Mouse (Mus musculus) embryo, embryonic 11 days (tissue): ENCODE measurements around the gene Art1.

Experiments used
- DNase-seq: peaks from one replicate; pipeline ENCODE4 v3.0.0-alpha.2; 2015

The Art1 gene

DNA sequence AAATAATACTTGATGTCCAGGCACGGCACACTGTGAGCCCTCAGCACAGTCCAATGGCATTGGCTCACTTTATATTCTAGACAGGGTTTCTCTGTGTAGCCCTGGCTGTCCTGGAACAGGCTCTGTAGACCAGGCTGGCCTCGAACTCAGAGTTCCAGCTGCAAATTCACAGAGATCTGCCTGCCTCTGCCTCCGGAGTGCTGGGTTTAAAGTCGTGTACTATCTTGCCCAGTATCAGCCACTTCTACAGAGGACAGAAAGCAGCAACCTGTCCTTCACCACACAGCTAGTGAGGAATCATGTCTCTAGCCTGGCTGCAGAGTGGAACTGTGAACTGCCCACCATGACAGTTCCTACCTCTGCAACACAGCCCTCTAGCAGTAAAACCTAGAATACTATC lies 8.2 kb downstream of the Art1 start:
- no peak for DNase-seq

DNA sequence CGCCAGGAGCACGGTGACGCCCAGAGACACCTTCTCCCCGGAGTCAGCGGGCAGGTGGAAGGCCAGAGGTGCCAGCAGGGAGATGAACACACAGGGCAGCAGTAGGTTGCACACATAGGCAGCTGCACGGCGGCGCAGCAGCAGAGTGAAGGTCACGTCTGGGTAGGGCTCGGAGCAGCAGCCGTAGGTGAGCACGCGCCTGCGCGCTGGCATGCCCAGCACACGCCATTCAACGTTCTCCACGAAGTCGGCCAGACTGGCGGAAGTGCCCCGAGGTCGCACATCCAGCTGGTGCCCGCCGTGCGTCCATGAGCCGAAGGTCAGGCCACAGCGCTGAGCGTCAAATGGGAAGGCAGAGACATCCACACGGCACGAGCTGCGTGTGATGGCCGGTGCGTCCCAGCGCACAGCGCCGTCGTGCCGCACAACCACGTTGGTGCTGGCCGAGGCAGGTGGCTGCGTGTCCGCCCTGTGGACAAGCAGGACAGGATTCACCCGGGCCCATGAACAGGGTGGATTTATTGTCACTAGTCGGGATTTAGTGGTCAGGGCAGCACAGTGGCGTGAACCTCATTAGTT lies 11.7 kb downstream of the Art1 start:
- no peak for DNase-seq

DNA sequence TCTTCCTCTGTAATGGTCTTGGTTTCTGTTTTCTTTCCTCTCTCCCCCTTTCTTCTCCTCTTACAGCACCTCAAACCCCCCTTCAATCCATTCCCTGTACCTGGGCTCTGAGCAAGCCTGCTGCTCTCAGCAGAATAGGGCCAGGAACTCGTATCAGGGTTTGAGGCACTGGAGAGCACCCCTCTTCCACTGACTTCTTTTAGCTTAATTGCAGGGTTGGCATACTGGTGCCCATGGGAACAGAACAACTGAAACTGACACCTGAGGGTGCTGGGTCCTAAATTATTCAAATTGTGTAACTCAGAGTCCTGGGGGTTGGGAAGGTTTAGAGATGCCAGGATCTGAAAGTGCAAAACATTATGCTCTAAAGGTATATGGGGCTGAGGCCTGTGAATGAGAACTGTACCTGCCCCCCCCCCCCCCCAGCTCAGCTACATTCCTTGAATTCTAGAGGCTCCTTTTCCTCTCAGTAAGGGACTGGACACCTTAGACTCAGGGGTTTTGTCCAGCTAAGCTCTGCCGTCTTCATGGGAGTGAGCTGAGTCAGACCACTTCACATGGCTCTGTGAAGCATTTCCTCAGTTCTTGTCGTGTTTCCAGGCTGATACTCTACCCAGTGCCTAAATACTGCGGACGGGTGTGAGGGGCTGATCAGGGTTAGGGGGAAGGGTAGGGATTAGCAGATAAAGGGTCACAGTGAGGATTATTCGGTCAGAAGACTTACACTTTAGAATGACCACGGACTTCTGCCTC lies 15.2 kb downstream of the Art1 start, which contains the start of gene Chrna10:
Gene Chrna10 (minus strand): TSS at position 250 of the 753 bp plus-strand sequence.
- no peak for DNase-seq

DNA sequence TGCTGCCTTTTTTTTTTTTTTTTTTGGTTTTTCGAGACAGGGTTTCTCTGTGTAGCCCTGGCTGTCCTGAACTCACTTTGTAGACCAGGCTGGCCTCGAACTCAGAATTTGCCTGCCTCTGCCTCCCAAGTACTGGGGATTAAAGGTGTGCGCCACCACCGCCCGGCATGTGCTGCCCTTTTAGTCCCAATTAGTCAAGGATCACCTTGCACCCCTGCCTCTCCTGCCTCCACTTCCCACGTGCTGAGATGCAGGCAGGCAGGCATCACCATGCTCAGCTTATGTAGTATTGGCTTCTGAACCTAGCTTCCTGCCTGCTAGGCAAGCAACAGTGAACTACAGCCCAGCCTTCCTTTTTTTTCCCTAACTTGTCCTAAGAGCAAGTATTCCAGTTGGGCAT lies 15.8 kb downstream of the Art1 start:
- DNase-seq, result no peak

DNA sequence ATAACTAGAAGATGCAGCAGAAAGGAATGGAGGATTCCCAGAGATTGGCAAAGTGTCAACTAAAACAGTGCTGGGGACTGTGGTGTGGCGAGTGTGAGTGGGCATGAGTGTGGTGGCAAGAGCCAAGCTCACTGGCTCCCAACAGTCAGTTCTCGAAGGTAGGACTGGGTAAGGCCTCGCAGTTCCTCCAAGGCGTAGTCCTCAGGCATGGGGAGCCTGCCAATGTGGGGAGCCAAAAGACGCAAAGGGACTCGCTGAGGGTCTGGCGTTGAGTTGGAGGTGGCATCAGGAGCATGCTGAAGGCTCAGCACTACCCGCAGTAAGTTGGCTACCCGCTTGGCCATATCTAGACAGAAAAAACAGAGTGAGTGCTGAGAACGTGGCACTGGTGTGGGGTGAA lies 18.8 kb downstream of the Art1 start:
- DNase-seq, result no peak

DNA sequence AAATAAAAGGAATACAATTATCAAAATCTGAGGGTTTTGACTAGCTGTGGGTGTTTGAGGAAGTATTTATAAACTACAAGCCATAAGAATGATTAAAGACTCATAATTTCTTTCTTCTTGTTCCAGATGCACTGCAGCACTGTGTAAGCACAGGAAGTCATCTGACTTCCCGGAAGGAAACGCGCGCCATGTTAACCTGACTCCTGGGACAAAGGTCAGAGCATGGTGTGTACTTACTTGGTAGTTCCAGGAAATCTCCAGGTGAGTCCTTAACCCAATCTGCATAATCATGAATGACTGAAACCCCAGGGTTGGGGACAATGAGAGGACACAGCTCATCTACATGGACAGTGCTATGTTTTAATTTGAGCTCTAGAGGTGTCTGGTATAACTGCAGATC lies 30.9 kb downstream of the Art1 start:
- no peak for DNase-seq

DNA sequence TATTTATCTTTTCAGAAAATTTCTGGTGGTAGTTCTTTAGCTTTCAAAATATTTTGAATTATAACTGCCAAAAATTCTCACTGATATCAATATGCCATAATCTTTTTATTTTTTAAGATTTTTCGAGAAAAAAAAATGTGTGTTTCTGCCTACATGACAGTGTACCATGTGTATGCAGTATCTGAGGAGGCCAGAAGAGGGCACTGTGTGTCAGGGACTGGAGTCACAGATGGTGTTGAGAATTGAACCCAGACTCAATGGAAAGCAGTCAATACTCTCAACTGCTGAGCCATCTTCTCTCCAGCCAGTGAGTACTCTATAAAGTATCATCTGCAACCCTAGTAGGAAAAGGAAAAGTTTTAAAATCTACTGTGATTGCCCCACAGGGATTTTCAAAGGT lies 35.9 kb downstream of the Art1 start:
- peak; percentile 43 for DNase-seq

DNA sequence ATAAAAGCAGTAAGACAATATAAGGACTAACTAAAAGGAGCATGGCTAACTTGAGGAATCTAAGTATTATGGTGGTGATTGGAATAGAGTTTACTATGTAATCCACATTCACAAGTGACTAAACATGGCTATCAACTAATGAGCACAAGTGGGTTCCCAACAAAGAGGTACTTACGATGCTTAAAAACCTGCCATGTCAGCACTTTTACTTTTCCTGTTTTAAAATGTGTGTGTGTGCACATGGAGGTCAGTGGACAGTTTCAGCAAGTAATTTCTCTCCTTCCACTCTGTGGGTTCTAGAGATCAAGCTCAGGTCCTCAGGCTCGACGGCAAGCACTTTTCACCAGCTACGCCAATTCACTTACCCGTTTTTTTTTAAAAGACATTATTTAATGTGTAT lies 36.4 kb downstream of the Art1 start:
- DNase-seq, result no peak

DNA sequence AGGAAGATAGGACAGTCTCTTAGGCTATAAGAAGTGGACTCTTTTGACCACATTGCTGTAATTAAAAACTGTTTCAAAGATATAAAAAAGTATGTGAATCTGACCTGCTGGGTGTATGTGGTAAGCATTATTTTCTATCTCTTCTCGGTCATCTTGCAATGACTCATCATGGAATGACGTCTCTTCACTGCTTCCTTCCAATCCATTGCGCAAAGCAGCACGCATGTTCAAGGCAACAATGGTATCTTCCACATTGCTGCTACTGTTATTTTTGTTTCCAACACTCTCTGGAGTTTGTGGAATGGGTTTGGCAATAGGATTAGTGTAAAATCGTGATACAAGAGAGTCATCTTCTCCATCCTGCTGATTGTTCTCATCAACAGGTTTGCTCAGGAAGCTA lies 52.1 kb downstream of the Art1 start:
- no peak for DNase-seq
